Comparison of ENCODE assay signal across 23 mouse cellular contexts in the genomic region with DNA sequence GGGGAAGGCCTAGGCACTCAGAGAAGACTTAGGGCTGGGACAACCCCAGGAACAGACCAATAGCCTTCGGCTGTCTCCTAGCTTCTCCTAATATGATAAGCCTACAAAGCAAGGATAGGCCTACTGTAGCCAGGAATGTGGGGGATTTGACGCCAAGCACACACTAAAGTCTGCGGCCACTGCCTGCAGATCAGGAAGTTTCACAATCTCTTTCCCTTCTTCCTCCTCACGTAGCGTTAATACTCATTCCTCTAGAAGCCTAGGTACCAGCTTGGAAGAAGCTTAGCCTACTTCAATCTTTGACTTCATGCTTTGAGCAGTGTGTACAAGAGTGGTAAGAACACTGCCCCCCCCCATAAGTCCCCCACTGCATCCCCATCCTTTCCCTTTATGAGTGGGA. TPM values are rescaled to one million over a fixed set of nuclear protein-coding genes. Genes with fewer than 3 reads are reported as not detected.
A peak's percentile ranks its signal among the peaks of the same experiment; 100 is the strongest.
DNase-seq lines count a peak whose midpoint lies in the region; ATAC-seq lines count a peak whose summit lies in the region.
"Had no signal": no experiment of that assay in that cellular context is flagged by ENCODE, and none has a peak within 500 bp of the region (broad histone marks: within the 10 kb centered on the region; RNA-seq: fewer than 3 reads in every experiment).

No protein-coding gene starts in this region.

- no peaks in the 10 kb centered on the region for H3K4me1 ChIP-seq in forebrain, embryonic 11.5 days (replicated peaks; ENCODE audit: control insufficient read depth, insufficient read depth, low read length)
- H3K4me1 ChIP-seq in forebrain, embryonic 14.5 days (ENCODE audit: control insufficient read depth, insufficient read depth, low read length), result no peaks in the 10 kb centered on the region; the same call in 1 of the 2 replicates
- H3K4me1 ChIP-seq: embryonic facial prominence, embryonic 12.5 days; forebrain, embryonic 12.5 days; heart, embryonic 15.5 days; hindbrain, embryonic 13.5 days had no signal

- H3K9ac ChIP-seq in forebrain, embryonic 11.5 days (ENCODE audit: low read length), result no peak overlapping the region
- no peak overlapping the region for H3K9ac ChIP-seq in forebrain, embryonic 14.5 days (ENCODE audit: low read length)
- H3K9ac ChIP-seq: embryonic facial prominence, embryonic 12.5 days; forebrain, embryonic 12.5 days; forebrain, postnatal 0 days; heart, embryonic 15.5 days; hindbrain, embryonic 13.5 days had no signal

- DNase-seq in forebrain, embryonic 11.5 days (ENCODE audit: low spot score), result peak; percentile 34
- no peak for DNase-seq in forebrain, embryonic 14.5 days (ENCODE audit: low spot score)
- peak; percentile 2 to 8 for DNase-seq in layer of hippocampus, postnatal 10 days (ENCODE audit: low spot score in 2 of 2)
- DNase-seq in layer of hippocampus, adult 9-10 months (ENCODE audit: low spot score), result no peak
- DNase-seq in embryo, embryonic 10 days (ENCODE audit: low spot score), result no peak
- DNase-seq: adrenal gland, postnatal 14 days; cerebellum, postnatal 10 days; forebrain, postnatal 0 days; gastrocnemius, adult 2 months; gastrocnemius, postnatal 25 days; heart, adult 18-20 months; heart, postnatal 14 days had no signal

- peaks cover 6% of the 10 kb centered on the region for H3K27me3 ChIP-seq in forebrain, embryonic 11.5 days (ENCODE audit: control insufficient read depth, insufficient read depth, low read length)
- peaks cover 11% of the 10 kb centered on the region for H3K27me3 ChIP-seq in forebrain, embryonic 14.5 days (replicated peaks; ENCODE audit: control insufficient read depth, insufficient read depth, low read length)

- H3K4me2 ChIP-seq in forebrain, embryonic 11.5 days (ENCODE audit: low read depth, low read length, severe bottlenecking), result no peak overlapping the region
- no peak overlapping the region for H3K4me2 ChIP-seq in forebrain, embryonic 14.5 days (ENCODE audit: low read length)
- H3K4me2 ChIP-seq: embryonic facial prominence, embryonic 12.5 days; forebrain, embryonic 12.5 days; heart, embryonic 11.5 days; heart, embryonic 15.5 days; hindbrain, embryonic 13.5 days had no signal

- no peak overlapping the region for H3K27ac ChIP-seq in forebrain, embryonic 11.5 days (ENCODE audit: low read depth, low read length)
- H3K27ac ChIP-seq in forebrain, embryonic 14.5 days (ENCODE audit: low read depth, low read length), result no peak overlapping the region
- H3K27ac ChIP-seq: embryonic facial prominence, embryonic 12.5 days; forebrain, embryonic 12.5 days; gastrocnemius, adult 2 months; heart, embryonic 15.5 days; hindbrain, embryonic 13.5 days; hindbrain, postnatal 0 days had no signal

- ATAC-seq in forebrain, embryonic 11.5 days (replicated peaks; ENCODE audit: low FRiP score), result no peak
- ATAC-seq in forebrain, embryonic 14.5 days, result no peak
- peak; percentile 73 for ATAC-seq in common myeloid progenitor, adult 5-6 weeks (replicated peaks; ENCODE audit: low read depth, poor library complexity, severe bottlenecking)
- peak; percentile 54 for ATAC-seq in megakaryocyte, adult 5-6 weeks (ENCODE audit: poor library complexity, severe bottlenecking)
- ATAC-seq: activated CD4-positive, CD25-positive, alpha-beta regulatory T cell, adult 4 months; forebrain, postnatal 0 days; hindbrain, postnatal 0 days; Patski had no signal

- WGBS in forebrain, embryonic 11.5 days, result 93% methylated on average over 5 of the region's 5 CpGs
- 93% methylated on average over 5 of the region's 5 CpGs for WGBS in forebrain, embryonic 14.5 days

- H3K4me3 ChIP-seq in forebrain, embryonic 11.5 days (ENCODE audit: low read depth, low read length), result no peak overlapping the region
- H3K4me3 ChIP-seq in forebrain, embryonic 14.5 days (ENCODE audit: low read depth, low read length), result no peak overlapping the region
- H3K4me3 ChIP-seq: embryonic facial prominence, embryonic 12.5 days; forebrain, embryonic 12.5 days; gastrocnemius, adult 2 months; heart, embryonic 15.5 days; hindbrain, embryonic 13.5 days had no signal

- no peaks in the 10 kb centered on the region for H3K9me3 ChIP-seq in forebrain, embryonic 11.5 days (ENCODE audit: control insufficient read depth, low read length)
- no peaks in the 10 kb centered on the region for H3K9me3 ChIP-seq in forebrain, embryonic 14.5 days (replicated peaks; ENCODE audit: control insufficient read depth, low read length)
- H3K9me3 ChIP-seq: embryonic facial prominence, embryonic 12.5 days; forebrain, embryonic 12.5 days; heart, embryonic 15.5 days; hindbrain, embryonic 13.5 days had no signal

- H3K36me3 ChIP-seq in forebrain, embryonic 11.5 days (ENCODE audit: control insufficient read depth, insufficient read depth, low read length), result no peaks in the 10 kb centered on the region
- H3K36me3 ChIP-seq in forebrain, embryonic 14.5 days (ENCODE audit: control insufficient read depth, insufficient read depth, low read length), result no peaks in the 10 kb centered on the region
- H3K36me3 ChIP-seq: embryonic facial prominence, embryonic 12.5 days; forebrain, embryonic 12.5 days; heart, embryonic 15.5 days; hindbrain, embryonic 13.5 days had no signal

RNA-seq across cellular contexts. Expression of gene Kcnk12, which starts 7.1 kb away (rescaled TPM):
- polyA plus RNA-seq in forebrain, embryonic 11.5 days (2014; fragmentation: Nextera tagmentation; extraction: Ambion mirVana), result 0.13 TPM in 1 of 2 replicates, not detected in the other
- 0.93 and 1.2 TPM in 2 replicates for polyA plus RNA-seq in forebrain, embryonic 14.5 days (2014; fragmentation: Nextera tagmentation; extraction: Ambion mirVana)
- total RNA-seq in layer of hippocampus, postnatal 10 days (2021), result 10 to 100 TPM; 21.0 to 23.1 TPM
- 2.0 and 2.3 TPM in 2 replicates for total RNA-seq in common myeloid progenitor, adult 5-6 weeks (2017)
- total RNA-seq in megakaryocyte, adult 5-6 weeks (2015), result 1.6 and 3.6 TPM in 2 replicates
- 1.1 and 2.3 TPM in 2 replicates for total RNA-seq in megakaryocyte, adult 5-6 weeks (2017)
- total RNA-seq: gastrocnemius, adult 2 months; gastrocnemius, postnatal 25 days; heart, adult 18-20 months; heart, postnatal 14 days; MEL had no signal
- polyA plus RNA-seq: activated CD4-positive, CD25-positive, alpha-beta regulatory T cell, adult 4 months; heart, embryonic 15.5 days; Patski had no signal

Comparison
In these comparisons a context has a peak if more than half of its experiments do, and no peak if none do; other contexts are left out.
1. DNase-seq: peak in forebrain, embryonic 11.5 days (single experiment) and layer of hippocampus, postnatal 10 days (2 of 2); none in forebrain, embryonic 14.5 days (single experiment), layer of hippocampus, adult 9-10 months (single experiment) and embryo, embryonic 10 days (single experiment).
2. ATAC-seq: peak in common myeloid progenitor, adult 5-6 weeks (single experiment) and megakaryocyte, adult 5-6 weeks (single experiment); none in forebrain, embryonic 11.5 days (single experiment) and forebrain, embryonic 14.5 days (single experiment).